Mouse (Mus musculus): Measurements from ENCODE around the gene 1700001L19Rik.

DNA sequence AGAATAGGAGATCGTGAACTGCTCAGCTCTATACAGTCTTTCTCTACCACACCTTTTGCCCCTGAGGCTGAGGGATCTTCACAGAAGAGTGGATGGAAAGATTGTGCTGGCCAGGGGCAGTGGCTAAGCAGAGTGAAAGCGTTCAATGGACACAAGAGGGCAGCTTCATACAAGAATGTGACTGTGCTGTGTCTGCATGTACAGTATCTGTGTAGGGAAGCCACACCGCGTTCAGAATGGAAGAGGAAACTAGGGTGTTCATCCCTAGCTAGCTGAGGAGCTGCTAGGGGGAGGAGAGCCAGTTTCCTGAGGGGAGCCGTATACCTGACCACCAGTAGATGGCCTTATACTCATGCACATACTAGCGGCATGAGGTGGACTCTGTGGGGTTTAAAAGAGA, 25.6 kb downstream of the 1700001L19Rik start:
- TF ChIP-seq CTCF (IDR thresholded peaks at IDR 0.05; ENCODE audit: low read depth): peak; percentile 62
- no peak for TF ChIP-seq EP300 (optimal IDR thresholded peaks at IDR 0.05)

All from stomach, postnatal 0 days (tissue).